Mouse (Mus musculus): Measurements from ENCODE around the gene Ubxn11. TPM values are rescaled to one million over a fixed set of nuclear protein-coding genes. Genes with fewer than 3 reads are reported as not detected.
"Not testable (repeated sequence)": the region's sequence is repeated elsewhere in the genome, so short reads cannot be mapped to it uniquely, and the experiment has no call there.

The Ubxn11 gene
- total RNA-seq, 1 experiment from 2014 or later, result 10.6 TPM

DNA sequence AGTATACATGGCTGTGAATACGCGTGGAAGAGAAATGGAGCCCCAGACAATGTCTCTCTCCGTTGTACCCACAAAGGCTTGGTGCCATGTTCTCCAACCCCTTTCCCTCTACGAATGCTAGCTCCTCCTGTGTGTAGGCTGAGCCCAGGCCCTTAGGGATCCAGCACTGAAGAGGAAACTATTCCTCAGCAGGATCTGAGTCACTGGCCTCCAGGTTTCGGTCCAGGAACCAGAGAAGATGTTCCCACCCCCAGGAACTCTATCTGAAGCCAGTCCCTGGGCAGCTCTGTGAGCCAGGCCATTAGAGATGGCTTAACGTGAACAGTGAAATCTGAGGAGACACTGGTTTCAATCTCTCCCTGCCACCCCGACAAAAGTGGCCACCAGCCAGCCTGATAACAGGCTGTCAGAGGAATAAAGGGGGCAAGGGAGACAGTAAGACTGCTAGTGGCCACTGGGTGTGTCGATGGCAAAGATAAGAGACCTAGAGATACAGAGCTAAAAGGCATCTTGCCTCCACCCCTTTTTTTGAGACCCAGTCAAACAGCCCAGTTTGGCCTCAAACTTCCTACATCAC lies 30.2 kb downstream of the Ubxn11 start:
- no peak for ATAC-seq (replicated peaks; ENCODE audit: low read depth, poor library complexity, severe bottlenecking)

DNA sequence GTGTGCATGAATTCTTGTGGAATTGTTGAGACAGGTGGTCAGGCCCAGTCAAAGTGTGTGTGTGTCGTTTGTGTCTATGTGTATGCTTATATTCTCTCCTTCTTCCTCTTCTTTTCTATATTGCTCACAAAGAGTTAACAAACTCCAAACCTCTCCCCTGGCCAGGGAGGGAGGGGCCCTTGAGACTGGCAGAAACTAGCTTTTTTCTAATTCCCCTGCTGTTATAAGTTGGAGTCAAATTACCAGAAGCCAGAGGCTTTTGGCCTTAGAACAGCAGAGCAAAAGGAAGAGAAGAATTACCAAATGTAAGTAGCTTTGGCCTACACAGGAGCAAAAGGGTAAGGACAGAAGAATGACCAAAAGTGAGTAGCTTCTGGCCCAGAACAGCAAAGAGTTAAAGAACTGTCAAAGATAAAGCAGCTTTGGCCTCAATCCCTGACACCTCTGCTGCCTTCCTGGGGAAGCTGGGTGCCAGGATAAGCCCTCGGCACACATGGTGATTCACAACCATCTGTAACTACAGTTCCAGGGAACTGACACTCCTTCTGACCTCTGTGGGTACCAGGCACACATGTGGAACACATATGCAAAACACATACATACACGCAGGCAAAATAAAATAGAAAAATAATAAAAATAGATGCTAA lies 34.0 kb downstream of the Ubxn11 start:
- ATAC-seq (replicated peaks; ENCODE audit: low read depth, poor library complexity, severe bottlenecking), result no peak

DNA sequence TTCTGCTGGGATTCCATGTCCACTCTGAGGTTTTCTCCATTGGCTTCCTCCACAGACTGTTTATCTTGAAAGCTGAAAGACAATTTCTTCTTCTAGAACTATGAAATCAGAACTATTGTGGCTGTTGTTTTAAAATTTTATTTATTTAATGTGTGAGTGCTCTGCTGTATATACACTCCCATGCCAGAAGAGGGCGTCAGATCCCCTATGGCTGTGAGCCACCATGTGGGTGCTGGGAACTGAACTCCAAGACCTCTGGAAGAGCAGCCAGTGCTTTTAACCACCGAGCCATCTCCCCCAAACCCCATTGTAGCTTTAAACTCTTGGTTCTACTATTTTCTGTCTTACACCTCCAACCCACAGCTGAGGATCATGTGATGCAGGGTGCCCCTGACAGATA lies 36.5 kb downstream of the Ubxn11 start:
- no peak for ATAC-seq (replicated peaks; ENCODE audit: low read depth, poor library complexity, severe bottlenecking)

- ATAC-seq (replicated peaks; ENCODE audit: low read depth, poor library complexity, severe bottlenecking), result not testable (repeated sequence)
Measured at GRCm38 (mm10) chr4:134144297-134144696, 41.9 kb downstream of the Ubxn11 start.

GRCm38 (mm10) chr4:134149389-134149788 lies 47.0 kb downstream of the Ubxn11 start:
- no peak for ATAC-seq (replicated peaks; ENCODE audit: low read depth, poor library complexity, severe bottlenecking)

- no peak for ATAC-seq (replicated peaks; ENCODE audit: low read depth, poor library complexity, severe bottlenecking)
Measured at GRCm38 (mm10) chr4:134152112-134152511, 49.7 kb downstream of the Ubxn11 start.

- no peak for ATAC-seq (replicated peaks; ENCODE audit: low read depth, poor library complexity, severe bottlenecking)
Measured at GRCm38 (mm10) chr4:134153656-134154055, 51.3 kb downstream of the Ubxn11 start.

- ATAC-seq (replicated peaks; ENCODE audit: low read depth, poor library complexity, severe bottlenecking), result no peak
Measured at GRCm38 (mm10) chr4:134154354-134154753, 52.0 kb downstream of the Ubxn11 start.

GRCm38 (mm10) chr4:134155531-134155930 lies 53.2 kb downstream of the Ubxn11 start:
- ATAC-seq (replicated peaks; ENCODE audit: low read depth, poor library complexity, severe bottlenecking), result no peak

- ATAC-seq (replicated peaks; ENCODE audit: low read depth, poor library complexity, severe bottlenecking), result no peak
Measured at GRCm38 (mm10) chr4:134155961-134156465, 53.6 kb downstream of the Ubxn11 start.

- ATAC-seq (replicated peaks; ENCODE audit: low read depth, poor library complexity, severe bottlenecking), result no peak
Measured at GRCm38 (mm10) chr4:134156744-134157143, 54.4 kb downstream of the Ubxn11 start.

- no peak for ATAC-seq (replicated peaks; ENCODE audit: low read depth, poor library complexity, severe bottlenecking)
Measured at GRCm38 (mm10) chr4:134157558-134157957, 55.2 kb downstream of the Ubxn11 start.

DNA sequence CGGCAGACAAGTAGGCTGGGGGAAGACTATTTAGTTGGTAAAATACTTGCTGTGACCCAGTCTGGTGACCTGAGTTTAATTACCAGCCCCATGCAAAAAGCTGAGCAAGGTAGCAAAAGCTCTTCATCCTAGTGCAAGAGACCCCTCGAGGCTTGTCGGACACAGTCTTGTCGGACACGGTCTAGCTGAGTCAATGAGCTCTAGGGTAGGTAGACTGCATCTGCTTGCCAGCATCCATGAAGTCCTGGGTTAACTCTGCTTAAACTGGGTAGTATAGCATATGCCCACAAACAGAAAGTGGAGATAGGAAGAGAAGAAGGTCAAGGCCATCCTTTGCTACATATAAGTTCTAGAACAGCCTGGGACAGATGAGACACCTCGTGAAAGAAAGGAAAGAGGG lies 56.4 kb downstream of the Ubxn11 start:
- ATAC-seq (replicated peaks; ENCODE audit: low read depth, poor library complexity, severe bottlenecking), result no peak

DNA sequence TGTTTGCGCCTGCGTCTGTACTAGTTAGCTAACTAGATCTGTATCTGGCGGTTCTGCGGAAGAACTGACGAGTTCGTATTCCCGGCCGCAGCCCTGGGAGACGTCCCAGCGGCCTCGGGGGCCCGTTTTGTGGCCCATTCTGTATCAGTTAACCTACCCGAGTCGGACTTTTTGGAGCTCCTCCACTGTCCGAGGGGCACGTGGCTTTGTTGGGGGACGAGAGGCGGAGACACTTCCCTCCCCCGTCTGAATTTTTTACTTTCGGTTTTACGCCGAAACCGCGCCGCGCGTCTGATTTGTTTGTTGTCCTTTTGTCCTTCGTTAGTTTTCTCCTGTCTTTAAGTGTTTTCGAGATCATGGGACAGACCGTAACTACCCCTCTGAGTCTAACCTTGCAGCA lies 57.7 kb downstream of the Ubxn11 start:
- ATAC-seq (replicated peaks; ENCODE audit: low read depth, poor library complexity, severe bottlenecking), result not testable (repeated sequence)

DNA sequence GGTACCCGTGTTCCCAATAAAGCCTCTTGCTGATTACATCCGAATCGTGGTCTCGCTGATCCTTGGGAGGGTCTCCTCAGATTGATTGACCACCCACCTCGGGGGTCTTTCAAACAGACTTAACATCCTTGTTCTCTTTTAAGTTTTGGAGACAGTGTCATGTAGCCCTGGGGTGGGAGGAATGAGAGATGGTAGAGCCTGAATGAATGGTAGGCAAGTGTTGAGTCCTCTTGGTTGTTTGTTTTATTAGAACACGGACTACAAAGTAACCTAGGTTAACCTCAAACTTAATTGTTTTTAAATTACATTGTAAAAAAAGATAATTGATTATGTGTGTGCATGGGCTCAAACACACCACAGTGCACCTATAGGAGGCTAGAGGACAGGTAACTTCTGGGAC lies 62.2 kb downstream of the Ubxn11 start:
- no peak for ATAC-seq (replicated peaks; ENCODE audit: low read depth, poor library complexity, severe bottlenecking)

DNA sequence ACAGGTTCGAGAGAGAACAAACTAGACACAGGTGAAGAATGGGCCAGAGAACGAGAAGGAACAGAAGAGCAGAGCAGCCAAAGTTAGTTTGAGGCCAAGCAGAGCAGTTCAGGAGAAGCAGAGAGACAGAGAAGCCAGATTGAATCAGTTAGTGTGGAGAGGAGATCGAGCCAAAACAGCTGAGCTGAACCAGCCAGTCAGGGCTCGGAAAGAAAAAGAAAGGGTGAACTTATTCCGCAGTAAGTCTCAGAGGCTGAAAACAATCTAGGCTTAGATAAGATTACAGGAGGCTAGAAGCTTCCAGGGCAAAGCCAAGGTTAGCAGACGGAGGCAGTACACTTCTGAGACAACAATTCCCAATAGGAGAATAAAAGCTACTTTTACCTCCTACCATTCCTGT lies 62.7 kb downstream of the Ubxn11 start:
- peak; percentile 56; the same call in 1 of the 2 replicates for ATAC-seq (replicated peaks; ENCODE audit: low read depth, poor library complexity, severe bottlenecking)

DNA sequence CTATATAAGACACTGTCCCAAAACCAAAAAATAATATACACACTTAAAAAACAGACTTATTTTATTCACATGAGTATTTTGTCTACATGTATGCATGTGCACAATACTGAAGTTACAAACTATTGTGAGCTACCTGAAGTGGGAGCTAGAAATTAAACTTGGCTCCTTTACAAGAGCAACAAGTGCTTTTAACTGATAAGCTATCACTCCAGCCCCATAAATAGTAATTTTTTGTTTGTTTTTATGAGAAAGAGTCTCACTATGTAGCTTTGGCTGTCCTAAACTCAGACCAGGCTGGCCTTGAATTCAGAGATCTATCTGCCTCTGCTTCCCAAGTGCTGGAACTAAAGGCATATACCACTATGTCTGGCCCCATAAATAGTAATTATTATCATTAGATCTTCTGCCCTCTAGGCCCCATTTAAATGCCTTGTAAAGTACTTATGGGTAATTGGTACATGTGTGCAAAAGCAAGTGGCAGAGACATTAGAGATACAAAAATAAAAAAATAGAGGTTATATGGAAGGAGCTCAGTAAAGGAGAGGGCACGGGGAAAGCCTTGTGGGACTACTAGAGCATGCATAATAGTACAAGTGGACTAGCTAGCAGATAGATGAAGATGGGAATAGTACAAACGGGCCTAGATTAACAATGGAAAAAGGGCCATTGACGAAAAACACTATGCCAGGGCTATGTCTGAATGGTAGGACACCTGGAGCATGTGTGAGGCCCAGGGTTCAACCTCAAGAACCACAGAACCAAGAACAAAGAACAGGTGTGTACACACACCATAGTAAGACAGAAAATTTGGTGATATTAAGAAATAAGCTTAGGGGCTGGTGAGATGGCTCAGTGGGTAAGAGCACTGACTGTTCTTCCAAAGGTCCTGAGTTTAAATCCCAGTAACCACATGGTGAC lies 63.4 kb downstream of the Ubxn11 start:
- peak; percentile 29; the same call in 1 of the 2 replicates for ATAC-seq (replicated peaks; ENCODE audit: low read depth, poor library complexity, severe bottlenecking)

DNA sequence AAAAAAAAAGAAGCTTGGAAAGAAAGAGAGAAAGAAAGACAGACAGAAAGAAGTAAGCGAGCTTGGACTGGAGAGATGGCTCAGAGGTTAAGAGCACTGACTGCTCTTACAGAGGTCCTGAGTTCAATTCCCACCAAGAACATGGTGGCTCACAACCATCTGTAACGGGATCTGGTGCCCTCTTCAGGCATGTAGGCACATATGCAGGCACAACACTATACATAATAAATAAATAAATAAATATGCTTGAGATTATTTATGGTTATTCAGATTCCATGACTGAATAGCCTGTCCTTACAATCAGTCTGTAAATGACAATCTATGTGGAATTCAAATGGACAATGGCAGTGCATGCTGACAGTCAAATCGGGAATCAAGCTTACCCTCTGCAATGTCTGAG lies 64.5 kb downstream of the Ubxn11 start:
- ATAC-seq (replicated peaks; ENCODE audit: low read depth, poor library complexity, severe bottlenecking), result no peak

GRCm38 (mm10) chr4:134172391-134172790 lies 70.0 kb downstream of the Ubxn11 start:
- no peak for ATAC-seq (replicated peaks; ENCODE audit: low read depth, poor library complexity, severe bottlenecking)

All from common myeloid progenitor, adult 5-6 weeks (primary cell).